Mouse (Mus musculus): ENCODE measurements around the gene Asb13. TPM values are rescaled to one million over a fixed set of nuclear protein-coding genes. Genes with fewer than 3 reads are reported as not detected.

The Asb13 gene
- polyA plus RNA-seq, 1 experiment: not detected

DNA sequence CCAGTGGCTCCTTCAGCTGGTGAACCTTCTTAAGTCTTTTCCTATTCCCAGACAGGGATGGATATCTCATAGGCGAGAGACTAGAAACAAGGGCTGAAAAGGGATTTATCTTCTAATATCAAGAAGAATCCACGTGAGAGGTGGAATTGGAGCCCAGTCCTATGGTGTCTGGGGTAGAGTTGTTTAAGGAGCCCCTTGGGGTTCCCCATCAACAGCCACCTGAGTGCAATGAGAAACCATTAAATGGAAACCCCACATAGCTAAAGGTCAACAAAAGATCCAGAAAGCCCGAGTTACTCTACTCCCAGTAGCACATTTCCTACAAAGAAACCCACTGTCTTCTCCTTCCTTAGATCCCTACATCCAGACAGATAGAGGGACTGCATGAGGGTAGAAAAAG, 39.3 kb downstream of the Asb13 start:
- Histone ChIP-seq H3K4me1 (ENCODE audit: control insufficient read depth, insufficient read depth, low read length) (no peaks in the 10 kb centered on the region), H3K27ac (ENCODE audit: insufficient read depth, low read depth, low read length) (no peak overlapping the region), H3K4me3 (ENCODE audit: insufficient read depth, low read depth, low read length) (no peak overlapping the region)
- TF ChIP-seq CTCF (IDR thresholded peaks at IDR 0.05; ENCODE audit: insufficient read depth, low read depth, low read length) (no peak), POLR2A (IDR thresholded peaks at IDR 0.05; ENCODE audit: insufficient read depth, low read depth, low read length) (no peak)
- 82% methylated on average over 3 of the region's 3 CpGs for WGBS

DNA sequence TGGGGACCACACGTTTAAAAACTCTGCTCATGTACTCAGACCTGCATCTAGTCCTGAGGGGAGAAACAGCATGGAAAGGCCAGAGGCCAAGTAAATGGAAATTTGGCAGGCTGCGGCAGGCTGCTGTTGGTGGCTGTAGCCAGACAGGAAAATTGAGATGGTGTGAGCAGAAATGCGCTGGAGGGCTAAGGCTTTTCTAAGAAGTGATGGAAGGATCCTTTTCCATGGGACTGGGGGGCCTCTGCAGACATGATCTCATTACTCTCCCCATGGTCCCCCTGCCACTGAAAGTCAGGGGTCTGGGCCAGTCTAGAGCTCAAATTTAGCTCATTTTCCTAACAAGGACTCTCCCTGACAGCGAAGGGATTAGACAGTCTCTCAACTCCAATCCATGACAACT, 39.8 kb downstream of the Asb13 start:
- Histone ChIP-seq H3K4me3 (ENCODE audit: insufficient read depth, low read depth, low read length) (no peak overlapping the region), H3K27ac (ENCODE audit: insufficient read depth, low read depth, low read length) (no peak overlapping the region), H3K4me1 (ENCODE audit: control insufficient read depth, insufficient read depth, low read length) (no peaks in the 10 kb centered on the region)
- WGBS: 73% methylated on average over 4 of the region's 4 CpGs
- no peak for TF ChIP-seq CTCF (IDR thresholded peaks at IDR 0.05; ENCODE audit: insufficient read depth, low read depth, low read length)
- no peak for TF ChIP-seq POLR2A (IDR thresholded peaks at IDR 0.05; ENCODE audit: insufficient read depth, low read depth, low read length)

DNA sequence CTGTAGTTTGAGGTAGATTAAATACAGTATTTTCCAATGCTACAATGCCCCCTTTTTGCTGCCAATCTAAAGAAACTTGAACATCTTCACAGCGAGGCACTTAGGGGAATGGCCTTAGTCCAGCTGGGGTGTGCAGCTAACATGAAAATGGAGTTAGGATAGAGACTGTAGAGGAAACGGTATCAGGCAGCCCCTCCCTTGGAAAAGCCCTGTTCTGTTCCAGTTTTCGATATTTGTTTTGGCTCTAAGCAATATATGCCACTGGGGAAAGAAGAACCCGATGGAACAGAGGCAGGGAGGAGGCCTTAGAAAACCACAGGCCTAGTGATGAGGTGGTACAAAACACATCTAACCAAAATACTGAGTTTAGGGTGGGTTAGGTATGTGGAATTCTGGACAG, 42.0 kb downstream of the Asb13 start:
- whole genome bisulfite sequencing: 89% methylated on average over 4 of the region's 4 CpGs
- TF ChIP-seq POLR2A (IDR thresholded peaks at IDR 0.05; ENCODE audit: insufficient read depth, low read depth, low read length) (no peak), CTCF (IDR thresholded peaks at IDR 0.05; ENCODE audit: insufficient read depth, low read depth, low read length) (no peak)

DNA sequence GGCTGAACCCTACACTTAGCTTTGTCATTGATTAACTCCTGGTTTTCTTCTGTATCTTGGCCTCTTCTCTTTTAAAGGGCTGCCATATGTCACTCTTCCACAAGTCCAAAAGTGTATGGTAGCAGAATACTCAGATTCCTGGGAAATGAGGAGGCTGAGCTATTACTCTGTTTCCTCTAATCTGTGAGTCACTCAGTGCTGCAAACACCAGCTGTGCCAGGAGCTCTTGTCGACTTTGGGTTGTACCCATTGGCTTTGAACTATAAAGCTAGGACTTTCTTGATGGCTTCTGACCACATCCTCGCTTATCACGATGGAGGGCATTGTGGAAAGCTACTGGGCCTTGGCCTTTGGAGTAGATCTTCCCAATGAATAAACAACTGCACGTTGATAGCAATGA, 45.3 kb downstream of the Asb13 start:
- no peaks in the 10 kb centered on the region for H3K4me1 ChIP-seq (ENCODE audit: control insufficient read depth, insufficient read depth, low read length)
- 85% methylated on average over 4 of the region's 4 CpGs for WGBS
- no peak overlapping the region for H3K27ac ChIP-seq (ENCODE audit: insufficient read depth, low read depth, low read length)
- H3K4me3 ChIP-seq (ENCODE audit: insufficient read depth, low read depth, low read length): no peak overlapping the region
- TF ChIP-seq CTCF (IDR thresholded peaks at IDR 0.05; ENCODE audit: insufficient read depth, low read depth, low read length) (no peak), POLR2A (IDR thresholded peaks at IDR 0.05; ENCODE audit: insufficient read depth, low read depth, low read length) (no peak)

More for the DNA sequence above, 42.0 kb downstream of the Asb13 start:
- Histone ChIP-seq H3K27ac (ENCODE audit: insufficient read depth, low read depth, low read length) (no peak overlapping the region), H3K4me3 (ENCODE audit: insufficient read depth, low read depth, low read length) (no peak overlapping the region), H3K4me1 (ENCODE audit: control insufficient read depth, insufficient read depth, low read length) (no peaks in the 10 kb centered on the region)

DNA sequence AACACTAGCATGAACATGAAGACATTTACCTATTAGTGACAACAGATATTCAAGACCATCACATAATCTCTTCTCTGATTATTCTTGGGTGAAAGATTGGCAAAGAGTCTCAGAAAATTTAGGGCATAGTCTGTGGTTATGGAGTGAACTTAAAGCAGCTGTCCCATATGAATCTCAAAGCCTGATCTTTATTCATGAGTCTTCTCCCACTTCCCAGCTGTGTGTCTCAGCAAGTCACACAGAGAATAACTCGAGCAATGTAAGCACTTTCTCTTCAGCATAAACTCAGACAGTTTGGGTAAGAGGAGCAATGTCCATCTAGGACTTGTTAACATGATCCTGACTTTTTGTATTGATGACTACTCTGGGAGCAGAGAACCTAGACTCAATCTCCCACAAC, 52.5 kb downstream of the Asb13 start:
- no peak overlapping the region for H3K27ac ChIP-seq (ENCODE audit: insufficient read depth, low read depth, low read length)
- 62% methylated on average over 1 of the region's 1 CpGs for WGBS
- TF ChIP-seq CTCF (IDR thresholded peaks at IDR 0.05; ENCODE audit: insufficient read depth, low read depth, low read length) (no peak), POLR2A (IDR thresholded peaks at IDR 0.05; ENCODE audit: insufficient read depth, low read depth, low read length) (no peak)
- H3K4me1 ChIP-seq (ENCODE audit: control insufficient read depth, insufficient read depth, low read length): no peaks in the 10 kb centered on the region
- H3K4me3 ChIP-seq (ENCODE audit: insufficient read depth, low read depth, low read length): no peak overlapping the region

DNA sequence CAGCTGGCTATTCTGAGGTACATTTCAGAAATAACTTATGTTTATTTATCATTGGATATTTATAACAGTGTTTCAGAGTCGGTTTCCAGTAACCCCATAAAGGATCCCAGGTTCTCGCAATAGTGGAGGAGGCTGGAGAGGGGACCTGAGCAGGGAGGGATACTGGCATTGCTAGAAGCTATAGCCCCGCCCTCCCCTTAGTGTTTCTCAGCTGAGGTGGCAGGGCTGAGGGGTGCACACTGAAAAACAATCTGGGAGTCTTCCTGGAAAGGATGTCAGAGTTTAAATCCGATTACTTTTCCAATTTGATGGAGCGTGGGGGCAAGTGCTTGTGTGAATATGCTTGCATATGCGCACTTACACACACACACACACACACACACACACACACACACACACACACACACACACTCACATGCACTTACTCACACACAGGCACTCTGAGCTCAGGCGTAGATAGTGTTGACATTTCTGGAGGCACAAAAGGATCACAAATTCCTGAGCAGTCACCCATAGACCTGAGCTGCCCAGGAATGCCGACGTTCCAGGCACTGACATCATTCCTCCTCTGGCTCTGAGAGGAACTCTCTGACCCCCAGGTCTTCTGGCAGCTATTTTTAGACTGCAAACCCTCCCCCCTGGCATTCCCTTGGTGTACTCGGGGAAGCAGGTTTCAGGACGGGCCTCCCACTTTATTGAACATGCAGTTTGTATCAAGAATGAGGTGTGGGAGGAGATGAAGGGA, 60.9 kb downstream of the Asb13 start:
- 21% methylated on average over 11 of the region's 11 CpGs for WGBS
- H3K4me3 ChIP-seq (ENCODE audit: insufficient read depth, low read depth, low read length): no peak overlapping the region
- TF ChIP-seq POLR2A (IDR thresholded peaks at IDR 0.05; ENCODE audit: insufficient read depth, low read depth, low read length): no peak
- TF ChIP-seq CTCF (IDR thresholded peaks at IDR 0.05; ENCODE audit: insufficient read depth, low read depth, low read length): no peak

DNA sequence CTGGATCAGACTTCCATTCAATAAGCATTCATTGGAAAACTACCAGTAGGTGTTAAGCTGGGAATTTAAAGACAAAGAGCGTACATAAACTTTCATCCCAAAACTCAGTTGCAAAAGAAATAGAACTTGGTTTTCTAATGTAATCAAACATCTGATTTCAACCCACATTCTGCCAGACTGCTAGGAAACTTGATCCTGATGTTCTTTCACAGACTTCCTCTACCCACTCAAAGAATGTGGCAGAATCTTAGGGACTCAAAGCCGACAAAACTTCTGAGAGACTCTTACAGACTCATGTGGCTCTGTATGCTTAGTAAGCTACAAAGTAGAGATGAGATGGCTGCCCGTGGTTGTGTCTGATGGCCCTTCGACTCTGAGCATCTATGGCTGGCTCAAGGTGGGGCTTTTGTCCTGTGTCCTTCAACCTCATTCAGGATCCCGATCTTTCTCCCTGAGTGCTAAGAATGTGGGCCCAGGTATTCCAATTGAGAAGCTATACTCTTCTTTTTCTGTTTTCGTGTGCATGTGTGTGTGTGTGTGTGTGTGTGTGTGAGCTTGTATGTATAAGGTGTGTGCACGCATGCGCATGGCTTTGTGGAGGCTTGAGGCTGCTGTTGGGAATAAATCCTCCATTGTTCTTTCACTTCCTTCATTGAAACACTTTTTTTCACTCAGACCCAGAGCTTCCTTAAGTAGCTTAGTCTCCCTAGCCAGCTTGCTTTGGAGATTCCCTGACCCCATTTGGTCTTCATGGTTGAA, 63.3 kb downstream of the Asb13 start:
- no peak for TF ChIP-seq CTCF (IDR thresholded peaks at IDR 0.05; ENCODE audit: insufficient read depth, low read depth, low read length)
- no peak for TF ChIP-seq POLR2A (IDR thresholded peaks at IDR 0.05; ENCODE audit: insufficient read depth, low read depth, low read length)

More for the DNA sequence above, 60.9 kb downstream of the Asb13 start:
- Histone ChIP-seq H3K27ac (ENCODE audit: insufficient read depth, low read depth, low read length) (no peak overlapping the region), H3K4me1 (ENCODE audit: control insufficient read depth, insufficient read depth, low read length) (peaks cover 3% of the 10 kb centered on the region; the same call in 1 of the 2 replicates)

DNA sequence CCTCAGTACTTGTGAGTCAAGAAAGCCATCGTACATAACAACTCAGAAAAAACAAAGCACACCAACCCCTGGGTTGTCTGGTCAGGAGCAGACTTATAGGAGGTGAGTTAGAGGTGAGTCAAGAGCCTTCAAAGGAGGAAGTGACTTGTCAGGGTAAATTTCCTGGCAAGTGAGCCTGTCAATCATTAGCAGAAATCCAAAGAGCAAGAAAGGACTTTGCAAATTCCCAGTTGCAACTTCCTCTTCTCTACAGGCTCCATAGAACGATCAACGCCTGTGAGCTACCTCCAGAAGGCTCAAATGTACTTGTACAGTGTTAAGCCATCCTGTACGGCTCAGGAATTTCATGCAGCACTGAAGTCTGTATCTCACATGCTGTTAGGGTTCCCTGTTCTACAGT, 66.9 kb downstream of the Asb13 start:
- Histone ChIP-seq H3K4me3 (ENCODE audit: insufficient read depth, low read depth, low read length) (no peak overlapping the region), H3K27ac (ENCODE audit: insufficient read depth, low read depth, low read length) (no peak overlapping the region), H3K4me1 (ENCODE audit: control insufficient read depth, insufficient read depth, low read length) (no peaks in the 10 kb centered on the region)
- WGBS: 88% methylated on average over 4 of the region's 4 CpGs
- TF ChIP-seq CTCF (IDR thresholded peaks at IDR 0.05; ENCODE audit: insufficient read depth, low read depth, low read length) (no peak), POLR2A (IDR thresholded peaks at IDR 0.05; ENCODE audit: insufficient read depth, low read depth, low read length) (no peak)

More for the DNA sequence above, 63.3 kb downstream of the Asb13 start:
- Histone ChIP-seq H3K27ac (ENCODE audit: insufficient read depth, low read depth, low read length) (no peak overlapping the region), H3K4me1 (ENCODE audit: control insufficient read depth, insufficient read depth, low read length) (peaks cover 3% of the 10 kb centered on the region; the same call in 1 of the 2 replicates), H3K4me3 (ENCODE audit: insufficient read depth, low read depth, low read length) (no peak overlapping the region)
- whole genome bisulfite sequencing: 79% methylated on average over 8 of the region's 8 CpGs

Other genes starting within 250 kb of the Asb13 start
- 315 and 527 TPM in 2 replicates for gene Gdi2, start 96.0 kb upstream of the Asb13 start, polyA plus RNA-seq (2012; ENCODE audit: insufficient read depth, insufficient read length, low replicate concordance, missing spikeins)
- 115 TPM in 1 of 2 replicates, not detected in the other for gene Fam208b, start 22.9 kb upstream of the Asb13 start, polyA plus RNA-seq (2012; ENCODE audit: insufficient read depth, insufficient read length, low replicate concordance, missing spikeins)
- not detected in 2 replicates for gene Calml3, start 170.3 kb downstream of the Asb13 start, polyA plus RNA-seq (2012; ENCODE audit: insufficient read depth, insufficient read length, low replicate concordance, missing spikeins)
- not detected in 2 replicates for gene Calm4, start 203.7 kb downstream of the Asb13 start, polyA plus RNA-seq (2012; ENCODE audit: insufficient read depth, insufficient read length, low replicate concordance, missing spikeins)
- gene Calm5, start 220.1 kb downstream of the Asb13 start, polyA plus RNA-seq (2012; ENCODE audit: insufficient read depth, insufficient read length, low replicate concordance, missing spikeins): not detected in 2 replicates